Mouse (Mus musculus): ENCODE measurements around the gene Car2. TPM values are rescaled to one million over a fixed set of nuclear protein-coding genes. Genes with fewer than 3 reads are reported as not detected.

Car2 gene
- 38.2 and 51.7 TPM in 2 replicates for total RNA-seq (2021)
- long read RNA-seq, experiment 1, transcript Car2-201 (7 exons, 1,788 nt), result major isoform, 61 of 69 reads
- long read RNA-seq, experiment 1, partial matches to known transcripts, result 2 of 69 reads
- long read RNA-seq, experiment 1, other reads (novel, unspliced or antisense), result 6 of 69 reads
- long read RNA-seq, experiment 2, transcript Car2-201 (7 exons, 1,788 nt), result major isoform, 49 of 56 reads
- long read RNA-seq, experiment 2, partial matches to known transcripts, result 2 of 56 reads
- long read RNA-seq, experiment 2, other reads (novel, unspliced or antisense), result 5 of 56 reads

DNA sequence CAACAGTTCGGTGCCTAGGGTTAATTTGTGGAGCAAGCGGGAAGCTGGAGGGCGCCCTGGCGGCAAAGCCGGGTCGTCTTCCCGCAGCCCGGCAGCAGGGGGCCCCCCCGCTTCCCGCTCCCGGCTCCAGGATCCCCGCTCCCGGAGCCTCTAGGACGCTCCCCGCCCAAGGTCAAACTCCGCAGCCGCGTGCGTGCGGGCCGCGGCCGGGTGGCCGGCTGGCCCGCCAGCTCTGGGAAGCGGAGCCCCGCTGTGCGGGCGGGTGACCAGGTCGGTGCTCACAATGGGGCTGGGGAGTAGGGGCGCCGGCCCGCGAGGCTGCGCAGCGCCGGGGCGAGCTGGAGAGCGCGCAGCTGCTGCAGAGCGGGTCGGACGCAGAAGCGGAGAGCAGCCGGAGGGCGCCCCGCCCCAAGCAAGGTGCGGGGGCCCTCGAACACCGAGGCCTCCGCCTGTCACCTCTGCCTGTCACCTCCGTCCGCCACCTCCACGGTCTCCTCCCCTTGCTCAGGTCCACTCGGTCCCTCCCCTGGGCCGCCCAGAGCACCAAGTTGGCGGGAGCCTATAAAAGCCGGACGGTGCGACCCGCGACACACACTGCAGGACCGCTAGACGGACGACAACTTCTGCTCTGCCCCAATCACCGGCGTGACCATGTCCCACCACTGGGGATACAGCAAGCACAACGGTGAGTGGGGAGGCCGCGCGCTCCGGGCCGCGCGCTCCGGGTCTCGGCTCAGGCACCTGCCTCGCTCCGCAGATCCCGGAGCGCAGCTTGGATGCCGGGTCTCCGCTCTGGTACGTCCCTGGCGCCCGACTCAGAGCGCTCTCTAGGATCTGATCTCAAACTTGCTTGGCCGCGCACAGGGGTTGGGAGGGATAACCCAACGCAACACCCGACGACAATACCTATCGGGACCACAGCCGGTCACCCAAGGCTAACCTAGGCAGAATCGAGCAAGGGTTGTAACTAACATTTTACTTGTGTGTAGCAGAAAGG is at the start of gene Car2:
Gene Car2, plus strand, starts transcription at position 172 of the 997 bp plus-strand sequence.
- peak; percentile 89 for DNase-seq

DNA sequence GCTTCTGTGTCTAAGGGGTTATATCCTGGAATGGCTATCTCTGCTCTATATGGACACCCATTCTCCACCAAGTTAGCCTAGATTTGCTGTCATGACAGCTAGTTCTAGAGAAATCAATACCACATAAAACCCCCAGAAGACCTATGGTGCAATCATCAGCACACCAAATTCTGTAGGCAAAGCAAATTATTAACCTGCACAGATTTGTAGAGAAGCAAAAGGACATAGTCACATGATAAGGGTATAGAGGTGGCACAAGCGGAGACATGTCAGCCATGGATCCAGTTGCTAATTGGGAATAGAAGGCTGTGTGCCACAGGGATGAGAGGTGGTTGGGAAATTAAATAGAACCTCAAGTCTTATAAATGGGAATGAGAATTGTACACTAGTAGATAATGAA is 47.1 kb upstream of the Car2 start:
- no peak for DNase-seq

- no peak for DNase-seq
Measured at GRCm38 (mm10) chr3:14839466-14840118, 46.5 kb upstream of the Car2 start.

- DNase-seq, result no peak
Measured at GRCm38 (mm10) chr3:14848587-14849254, 37.4 kb upstream of the Car2 start.

DNA sequence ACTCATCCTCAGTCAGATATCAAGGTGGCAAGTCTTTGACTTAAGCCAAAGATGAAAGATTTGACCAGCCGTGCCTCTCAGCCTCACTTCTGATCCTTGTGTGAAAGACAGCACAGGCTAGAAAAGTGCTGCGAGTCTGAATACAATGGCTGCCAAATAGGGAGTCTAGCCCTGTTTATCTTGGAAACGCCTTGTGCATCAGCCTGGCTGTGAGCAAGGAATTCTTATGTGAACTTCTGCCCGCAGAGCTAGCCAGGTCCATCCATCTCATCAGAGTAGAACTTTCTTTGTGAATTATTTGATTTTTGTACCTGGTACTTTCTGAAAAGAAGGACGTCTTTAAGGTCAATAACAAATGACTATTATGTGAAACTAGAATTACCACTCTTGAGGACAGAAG is 32.1 kb upstream of the Car2 start:
- no peak for DNase-seq

- no peak for DNase-seq
Measured at GRCm38 (mm10) chr3:14854446-14854845, 31.6 kb upstream of the Car2 start.

DNA sequence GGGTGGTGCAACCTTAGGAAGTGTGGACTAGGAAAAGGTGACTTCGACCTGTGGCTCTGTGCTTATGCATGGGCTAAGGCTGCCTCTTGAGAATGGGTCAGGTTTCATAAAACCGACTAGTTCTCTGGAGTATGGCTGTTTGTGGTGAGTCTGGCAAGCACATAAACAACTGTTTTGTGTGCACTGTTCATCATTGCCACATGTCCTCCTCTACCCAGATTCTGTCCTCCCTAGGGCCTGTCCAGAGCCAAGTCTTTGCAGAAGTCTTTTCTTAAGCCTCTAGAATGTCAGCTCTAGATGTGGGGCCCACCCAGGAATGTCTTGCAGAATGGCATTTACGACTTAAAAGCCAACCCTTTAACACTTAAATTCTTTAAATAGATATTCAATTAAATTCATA is 28.2 kb upstream of the Car2 start:
- peak; percentile 45 for DNase-seq

DNA sequence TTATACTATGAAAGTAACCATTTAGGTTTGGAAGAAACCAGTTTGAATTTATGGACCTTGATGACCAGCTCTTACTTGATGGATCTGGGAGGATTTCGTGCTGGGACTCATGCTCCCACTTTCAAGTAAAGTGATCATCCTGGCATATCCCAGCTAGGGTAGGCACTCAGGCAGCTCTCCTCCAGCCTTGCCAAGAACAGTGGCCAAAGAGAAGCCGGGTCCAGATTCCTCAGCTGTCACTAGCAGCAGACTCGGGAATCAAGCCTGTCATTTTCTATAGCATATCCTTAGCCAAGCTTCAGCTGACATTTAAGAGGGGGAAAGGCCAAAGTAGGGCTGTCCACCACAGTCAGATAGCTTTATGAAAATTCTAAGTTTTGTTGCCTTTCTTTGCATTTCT is 25.8 kb upstream of the Car2 start:
- no peak for DNase-seq

GRCm38 (mm10) chr3:14861165-14861564 is 24.9 kb upstream of the Car2 start:
- no peak for DNase-seq

GRCm38 (mm10) chr3:14861787-14862186 is 24.3 kb upstream of the Car2 start:
- no peak for DNase-seq

DNA sequence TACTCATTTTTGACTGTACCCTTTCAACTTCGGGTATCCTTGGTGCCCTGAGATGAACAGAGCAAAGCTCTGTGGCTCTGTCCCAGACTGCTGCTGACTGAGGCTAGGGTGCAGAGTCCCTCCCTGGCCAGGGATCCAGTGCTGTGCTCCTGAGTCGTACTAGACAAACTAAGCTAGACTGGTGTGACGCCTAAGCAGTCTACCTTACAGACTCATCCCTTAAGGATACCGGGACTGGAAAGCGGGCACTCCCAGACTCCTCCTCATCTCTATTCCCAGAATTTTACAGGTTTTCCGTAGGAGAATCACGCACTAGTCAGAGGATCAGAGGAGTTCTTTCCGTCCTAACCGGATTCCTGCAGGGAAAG is 23.4 kb upstream of the Car2 start:
- DNase-seq, result no peak

- DNase-seq, result peak; percentile 36
Measured at GRCm38 (mm10) chr3:14863022-14863711, 22.9 kb upstream of the Car2 start, which contains the start of gene Car3. Car3 (plus strand) TSS chr3:14863512.

DNA sequence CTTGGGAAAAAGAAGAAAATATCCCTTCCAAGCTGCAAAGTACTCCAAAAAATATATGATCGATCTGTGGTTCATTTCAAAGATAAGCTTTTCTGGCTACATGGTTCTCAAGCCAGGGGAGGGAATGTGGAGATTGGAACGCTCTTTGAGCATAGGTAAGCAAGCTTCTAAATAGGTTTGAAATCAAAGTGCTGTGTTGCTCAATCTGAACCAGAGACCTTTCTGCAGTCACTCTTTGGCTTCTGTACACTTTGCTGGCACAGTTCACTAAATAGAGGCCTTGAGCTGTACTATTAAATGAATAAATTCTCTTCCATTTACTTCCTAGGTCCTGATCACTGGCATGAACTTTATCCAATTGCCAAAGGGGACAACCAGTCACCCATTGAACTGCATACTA is 22.2 kb upstream of the Car2 start:
- DNase-seq, result peak; percentile 38

GRCm38 (mm10) chr3:14865941-14866340 is 20.1 kb upstream of the Car2 start:
- no peak for DNase-seq

- DNase-seq, result peak; percentile 87
Measured at GRCm38 (mm10) chr3:14869779-14870178, 16.3 kb upstream of the Car2 start.

- no peak for DNase-seq
Measured at GRCm38 (mm10) chr3:14870528-14870927, 15.5 kb upstream of the Car2 start.

GRCm38 (mm10) chr3:14871386-14871785 is 14.7 kb upstream of the Car2 start:
- peak; percentile 37 for DNase-seq

GRCm38 (mm10) chr3:14874402-14875040 is 11.6 kb upstream of the Car2 start:
- DNase-seq, result no peak

DNA sequence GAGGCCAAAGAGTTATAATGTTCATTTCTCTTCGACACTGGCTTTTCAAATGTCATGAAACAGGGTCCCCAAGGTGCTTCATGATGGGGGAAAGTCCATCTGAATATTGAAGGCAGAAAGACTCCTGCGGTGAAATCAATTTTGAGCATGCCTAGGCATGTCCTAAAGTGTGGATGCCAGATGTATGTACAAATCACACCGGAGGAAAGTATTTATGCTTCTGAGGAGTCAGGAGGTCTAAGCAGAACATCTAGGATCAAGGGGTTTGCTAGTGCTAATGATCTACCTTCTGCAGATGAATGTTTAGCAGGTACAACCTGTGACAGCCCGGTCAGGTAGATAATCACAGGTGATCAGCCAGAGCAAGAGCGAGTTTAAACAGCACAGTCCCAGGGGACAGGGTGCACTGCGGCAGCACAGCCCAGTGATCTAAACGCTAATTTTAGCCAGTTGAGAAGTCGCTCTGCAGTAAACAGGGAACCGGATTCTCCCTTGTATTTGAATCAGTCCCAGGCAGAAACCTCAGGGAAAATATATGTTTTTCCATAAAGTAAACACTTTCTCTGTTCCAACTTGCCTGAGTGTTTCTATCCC is 9.7 kb upstream of the Car2 start:
- DNase-seq, result no peak

GRCm38 (mm10) chr3:14877251-14877909 is 8.7 kb upstream of the Car2 start:
- no peak for DNase-seq
